Mouse (Mus musculus) layer of hippocampus, postnatal 25 days (tissue): ENCODE data around the gene Fbxo39. TPM values are rescaled to one million over a fixed set of nuclear protein-coding genes. Genes with fewer than 3 reads are reported as not detected.
"Not testable (repeated sequence)": the region's sequence is repeated elsewhere in the genome, so short reads cannot be mapped to it uniquely, and the experiment has no call there.

Experiments
- DNase-seq, 2 experiments: peaks; one replicate each; pipeline ENCODE4 v3.0.0; 2022; ENCODE audit warnings: mixed read lengths in 2 of 2, low spot score in 1 of 2; ENCODE audit errors: extremely low spot score in 1 of 2
- total RNA-seq, 2 experiments: library from RNA; stranded (reverse); gene quantifications; 2 replicates each; pipeline ENCODE4 v1.2.3; 2021

Fbxo39 gene
- total RNA-seq, 2 experiments from 2014 or later = not detected

DNA sequence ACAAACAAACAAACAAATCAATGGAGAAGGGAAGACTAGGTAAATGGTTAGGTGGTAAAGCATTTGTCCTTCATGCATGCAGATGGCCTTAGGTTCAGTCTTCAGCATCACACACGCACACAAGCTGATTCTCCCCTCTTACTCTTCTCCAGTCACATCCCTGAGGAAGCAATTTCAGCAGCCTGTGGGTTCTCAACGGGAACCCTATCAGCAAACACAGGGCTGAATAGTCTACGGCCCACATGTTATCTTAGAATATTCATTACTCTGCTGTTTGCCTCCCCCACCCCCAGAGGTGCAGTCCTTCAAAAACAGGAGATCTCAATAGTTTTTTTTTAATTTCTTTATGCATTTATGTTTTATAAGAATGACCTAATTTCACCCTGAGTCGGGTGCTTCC is 3.8 kb upstream of the Fbxo39 start:
- DNase-seq = no peak

DNA sequence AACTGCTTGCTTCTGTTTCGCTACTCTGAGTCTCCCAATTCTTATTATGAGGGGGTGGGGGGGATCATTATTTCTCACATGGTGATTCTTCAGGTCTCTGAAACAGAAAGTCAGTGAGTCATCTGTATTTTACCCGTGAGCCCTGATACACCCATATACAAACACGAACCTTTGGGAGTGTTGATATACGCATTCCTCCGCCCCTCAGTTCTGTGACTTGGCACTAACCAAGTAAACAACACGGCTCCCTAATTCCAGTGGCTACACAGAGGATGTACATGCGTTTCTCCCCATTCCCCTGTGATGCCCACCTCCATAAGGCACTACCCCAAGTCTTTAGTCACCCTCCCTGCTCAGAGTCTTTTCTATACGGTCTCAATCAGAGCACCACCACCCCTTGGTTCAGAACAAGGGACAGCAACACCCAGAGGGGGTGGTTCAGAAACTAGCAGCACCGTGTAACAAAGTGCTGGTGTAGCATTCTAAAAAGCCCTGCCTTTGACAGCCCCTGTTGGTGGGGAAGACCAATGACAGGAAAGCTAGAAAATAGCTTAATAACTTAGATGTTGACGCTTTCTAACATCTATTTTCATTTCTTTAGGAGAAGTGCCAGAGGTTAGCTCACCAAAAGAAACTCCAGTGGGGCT is 2.8 kb upstream of the Fbxo39 start:
- DNase-seq = no peak

DNA sequence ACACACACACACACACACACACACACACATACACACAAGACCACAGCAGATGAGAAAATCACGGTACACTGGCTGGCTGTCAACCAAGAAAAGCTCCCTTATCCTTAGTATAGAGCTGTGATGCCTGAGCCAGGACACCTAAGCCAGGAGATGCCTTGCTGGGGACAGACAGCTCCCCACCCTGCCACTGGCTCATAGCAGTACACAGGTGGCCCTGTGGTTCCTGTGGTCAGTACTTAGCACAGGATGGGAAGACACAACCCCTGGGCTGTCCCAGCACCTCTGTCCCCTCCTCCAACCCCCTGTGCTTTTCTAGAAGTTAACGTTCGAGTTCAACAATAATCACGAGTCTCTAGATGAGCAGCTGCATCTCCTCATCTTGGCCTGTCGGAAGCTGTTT is 3.8 kb downstream of the Fbxo39 start:
- no peak for DNase-seq

DNA sequence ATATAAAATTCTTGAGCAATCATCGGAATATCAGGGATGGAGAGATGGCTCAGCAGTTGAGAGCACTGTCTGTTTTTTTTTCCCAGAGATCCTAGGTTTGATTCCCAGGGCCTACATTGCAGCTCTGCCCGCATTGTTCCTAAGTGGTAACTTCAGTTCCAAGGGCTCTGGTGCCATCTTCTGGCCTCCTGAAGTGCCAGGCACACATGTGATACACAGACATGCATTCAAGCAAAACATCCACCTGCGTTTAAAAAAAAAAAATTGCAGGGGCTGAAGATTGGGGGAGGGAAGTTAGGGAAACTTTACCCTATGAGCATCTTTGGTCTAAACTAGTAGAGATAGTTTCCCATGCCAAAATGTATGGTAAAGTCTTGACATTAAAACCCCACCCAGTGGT is 10.2 kb downstream of the Fbxo39 start:
- DNase-seq = no peak

DNA sequence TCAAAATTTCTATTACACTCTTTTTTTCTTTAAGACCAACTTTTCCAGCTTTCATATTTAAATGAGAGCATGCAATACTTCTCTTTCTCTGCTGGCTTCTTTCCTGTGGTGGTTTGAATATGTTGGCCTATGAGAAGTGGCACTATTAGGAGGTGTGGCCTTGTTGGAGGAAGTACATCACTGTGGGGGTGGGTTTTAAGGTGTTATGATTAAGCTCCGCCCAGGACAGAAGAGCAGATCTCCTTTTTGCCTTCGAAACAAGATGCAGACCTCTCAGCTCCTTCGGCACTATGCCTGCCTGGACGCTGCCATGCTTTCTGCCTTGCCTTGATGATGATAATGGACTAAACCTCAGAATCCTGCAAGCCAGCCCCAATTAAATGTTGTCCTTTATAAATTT is 11.5 kb downstream of the Fbxo39 start:
- no peak for DNase-seq

DNA sequence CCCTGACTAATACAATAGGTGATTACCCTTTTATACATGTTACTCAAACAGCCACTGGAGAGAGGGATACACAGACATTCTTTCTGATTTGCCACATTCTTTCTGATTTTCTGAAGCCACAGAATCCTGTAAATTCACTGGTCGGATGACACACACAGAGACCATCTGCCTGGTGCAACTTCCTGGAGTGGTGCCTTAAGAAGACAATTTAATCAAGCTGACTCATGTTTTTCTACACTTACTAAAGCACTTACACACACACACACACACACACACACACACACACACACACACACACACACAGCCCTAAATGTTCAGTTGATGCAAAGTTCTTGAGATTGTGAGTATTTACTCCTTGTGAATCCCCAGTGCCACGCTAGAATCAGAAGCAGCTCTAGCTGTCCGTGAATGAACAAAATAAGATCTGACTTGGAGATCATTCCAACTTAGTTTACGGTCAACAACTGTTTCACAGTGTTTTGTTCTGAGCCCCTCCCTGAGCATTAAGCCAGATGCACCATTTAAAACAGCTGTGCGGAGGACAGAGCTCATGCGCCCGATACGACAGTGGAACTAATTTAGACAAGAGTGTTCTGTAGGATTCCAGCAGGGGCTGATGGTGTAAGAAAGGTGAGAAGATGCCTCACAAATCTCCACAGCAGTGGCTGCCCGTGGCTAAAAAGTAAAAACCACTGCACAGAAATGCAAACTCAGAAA is 18.9 kb downstream of the Fbxo39 start:
- no peak for DNase-seq

DNA sequence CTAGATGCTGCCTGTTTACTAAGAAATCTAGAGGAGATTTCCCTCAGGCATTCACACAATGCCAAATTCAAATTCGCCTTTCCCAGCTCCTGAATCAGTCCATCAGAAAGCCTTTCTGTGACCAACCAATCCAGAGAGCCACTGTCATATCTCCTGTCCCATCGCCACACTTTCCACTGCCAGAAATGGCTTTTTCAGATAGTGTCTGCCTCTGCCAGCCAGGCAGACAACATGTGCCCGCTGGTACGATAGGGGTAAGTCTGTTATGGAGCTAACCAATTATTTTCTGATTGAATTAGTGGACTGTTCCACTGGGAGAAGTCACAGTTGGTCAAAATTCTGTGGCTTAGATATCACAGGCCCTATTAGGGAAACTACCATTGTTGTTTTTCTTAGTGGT is 20.4 kb downstream of the Fbxo39 start:
- DNase-seq = no peak

DNA sequence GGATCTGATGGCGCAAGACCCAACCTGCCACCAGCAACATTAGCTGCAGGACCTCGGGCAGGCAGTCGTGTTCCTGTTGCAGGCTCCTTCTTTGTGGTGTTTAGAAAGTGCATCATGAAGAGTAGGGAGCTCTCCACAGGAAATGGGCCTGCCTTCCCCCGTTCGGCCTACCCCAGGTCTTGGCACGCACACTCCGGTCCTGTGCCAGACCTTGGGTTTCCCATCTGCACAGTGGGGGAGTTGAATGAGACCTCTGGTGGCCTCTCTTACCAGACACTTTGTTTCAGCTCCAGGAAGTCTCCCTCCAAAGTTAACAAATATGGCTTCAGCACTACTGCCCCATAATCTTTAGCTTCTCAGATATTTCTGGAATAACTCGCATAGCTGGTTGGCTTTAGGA is 22.5 kb downstream of the Fbxo39 start:
- no peak for DNase-seq

DNA sequence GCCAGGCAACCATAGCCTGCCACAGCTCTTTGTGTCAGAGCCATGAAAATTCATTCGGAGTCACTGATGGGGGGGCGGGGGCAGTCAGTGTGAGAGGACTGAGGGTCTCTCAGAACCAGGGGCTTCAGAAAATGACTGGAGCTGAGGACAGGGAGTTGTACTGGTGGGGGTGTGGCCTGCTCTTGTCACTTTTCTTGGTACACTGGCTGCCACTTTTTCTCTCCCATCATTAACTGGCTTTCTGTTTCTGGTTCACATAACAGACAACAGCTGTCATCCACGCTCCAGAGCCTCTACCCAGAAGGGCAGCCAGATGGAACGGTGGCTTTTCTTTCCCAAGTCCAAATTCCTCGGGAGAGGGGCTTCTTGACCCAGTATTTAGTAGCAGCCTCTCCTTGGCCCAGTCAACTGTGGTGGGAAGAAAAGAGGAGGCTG is 24.2 kb downstream of the Fbxo39 start:
- DNase-seq = no peak

DNA sequence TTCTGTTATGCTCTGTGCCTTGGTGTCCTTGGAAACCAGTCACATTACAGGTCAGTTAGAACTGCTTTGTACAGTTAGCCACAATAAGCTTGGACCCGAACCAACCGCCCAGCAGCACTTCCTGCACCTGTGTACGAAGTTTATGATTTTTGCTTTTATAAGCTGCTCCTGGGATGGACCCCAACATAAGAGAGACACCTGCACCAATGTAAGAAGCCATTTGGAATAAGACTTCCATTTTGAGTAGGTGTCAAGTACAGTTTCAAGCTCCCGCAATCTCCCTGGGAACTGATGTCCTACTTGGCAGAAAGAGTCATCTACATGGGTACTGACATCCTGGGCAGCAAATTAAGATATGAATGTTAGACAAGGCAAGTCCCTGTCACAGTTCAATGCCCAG is 25.5 kb downstream of the Fbxo39 start:
- no peak for DNase-seq

DNA sequence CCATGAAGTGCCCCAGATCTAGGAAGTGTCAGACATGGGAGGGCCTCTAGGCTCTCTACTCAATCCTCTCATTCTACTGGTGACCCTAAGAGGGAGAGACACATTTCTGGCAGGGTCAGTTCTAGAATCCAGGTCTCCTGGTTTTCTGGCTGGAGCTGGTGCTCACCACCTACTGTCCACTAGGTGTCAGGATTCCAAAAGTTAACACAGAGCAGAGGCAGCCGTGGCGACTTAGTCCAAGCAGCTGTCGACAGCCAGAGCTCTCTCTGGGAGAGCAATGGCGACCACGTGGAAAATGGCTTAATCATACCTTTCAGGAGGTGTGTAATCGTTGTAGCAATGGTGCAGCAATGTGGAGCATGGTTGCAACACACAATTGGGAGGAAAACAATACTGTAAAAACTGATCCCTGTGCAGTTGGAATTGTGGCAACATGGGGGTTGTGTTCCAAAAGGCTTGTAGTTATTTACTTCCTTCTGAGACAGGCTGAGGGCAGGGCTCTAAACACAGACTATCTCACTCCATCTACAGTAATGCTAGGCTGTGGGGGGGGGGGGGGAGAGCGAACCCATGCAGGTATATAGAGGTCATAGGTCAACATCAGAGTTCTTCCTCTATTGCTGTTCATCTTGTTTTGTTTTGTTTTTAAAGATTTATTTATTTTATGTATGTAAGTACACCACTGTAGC is 28.4 kb downstream of the Fbxo39 start:
- peak in 1 of 2 experiments; percentile 41 for DNase-seq

DNA sequence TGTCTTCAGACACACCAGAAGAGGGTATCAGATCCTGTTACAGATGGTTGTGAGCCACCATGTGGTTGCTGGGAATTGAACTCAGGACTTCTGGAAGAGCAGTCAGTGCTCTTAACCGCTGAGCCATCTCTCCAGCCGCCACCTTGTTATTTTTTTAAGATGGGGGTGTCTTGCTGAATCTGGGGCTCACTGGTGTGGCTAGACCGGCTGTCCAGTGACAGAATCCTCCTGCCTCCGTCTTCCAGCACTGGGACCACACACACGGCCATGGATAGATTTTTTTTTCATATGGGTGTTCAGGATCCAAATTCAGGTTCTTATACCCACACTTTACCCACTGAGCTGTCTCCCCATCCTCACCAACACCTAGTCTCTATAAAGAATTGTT is 29.0 kb downstream of the Fbxo39 start:
- not testable (repeated sequence) for DNase-seq

DNA sequence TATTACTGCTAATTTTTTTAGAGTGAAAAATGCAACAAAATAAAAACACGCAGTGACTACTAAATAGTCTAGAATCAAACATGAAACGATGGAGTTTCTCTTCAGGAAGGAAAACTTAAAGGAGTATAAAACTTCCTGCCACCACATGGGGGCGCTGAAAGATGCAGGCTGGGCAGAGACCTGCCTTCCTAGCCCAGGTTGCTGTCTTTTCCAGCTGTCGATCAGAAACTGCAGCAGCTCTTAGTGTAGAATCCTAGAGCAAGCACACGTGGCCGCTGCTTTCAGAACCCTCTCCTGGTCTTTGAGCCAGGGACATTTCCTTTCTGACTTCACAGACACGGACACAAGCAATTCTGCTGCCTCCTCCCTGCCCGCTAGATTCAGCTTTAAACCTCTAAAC is 29.7 kb downstream of the Fbxo39 start:
- DNase-seq = peak in 1 of 2 experiments; percentile 74

DNA sequence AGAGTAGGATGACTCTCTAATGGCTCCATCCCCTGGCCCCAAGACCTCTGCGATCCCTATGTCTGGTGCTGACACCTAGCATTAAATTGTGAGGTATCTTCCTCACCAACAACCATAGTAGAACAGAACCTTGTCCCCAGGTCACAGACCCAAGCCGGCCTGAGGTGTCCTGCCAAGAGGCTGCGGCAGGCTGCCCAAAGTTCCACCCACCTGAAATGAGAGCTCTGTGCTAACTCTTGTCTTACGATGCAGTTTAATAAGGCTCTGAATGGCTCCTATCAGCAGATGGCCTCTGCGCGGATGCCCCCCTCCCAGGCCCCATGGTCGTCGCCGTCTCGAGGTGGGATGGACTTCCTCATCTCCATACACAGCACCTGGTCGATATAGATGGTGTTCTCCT is 30.2 kb downstream of the Fbxo39 start:
- no peak for DNase-seq

DNA sequence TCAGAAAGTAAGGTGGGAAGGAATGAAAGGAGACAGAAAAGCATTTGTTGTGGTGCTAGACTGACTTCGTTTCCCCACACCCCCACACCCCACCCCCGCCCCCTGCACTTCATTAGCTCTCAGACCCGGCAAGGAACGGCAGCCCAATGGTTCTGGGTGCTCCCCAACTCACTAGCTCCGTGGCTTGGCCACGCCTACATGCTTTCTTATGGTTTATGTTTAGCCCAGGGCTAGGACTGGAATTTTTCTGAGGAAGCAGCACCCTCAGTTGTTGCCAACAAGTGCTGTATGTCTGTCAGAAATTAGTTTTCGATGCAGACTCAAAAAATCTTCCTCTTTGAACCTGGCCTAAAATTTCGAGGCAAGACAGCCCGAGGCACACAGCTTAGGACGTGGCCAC is 34.3 kb downstream of the Fbxo39 start:
- DNase-seq = no peak

DNA sequence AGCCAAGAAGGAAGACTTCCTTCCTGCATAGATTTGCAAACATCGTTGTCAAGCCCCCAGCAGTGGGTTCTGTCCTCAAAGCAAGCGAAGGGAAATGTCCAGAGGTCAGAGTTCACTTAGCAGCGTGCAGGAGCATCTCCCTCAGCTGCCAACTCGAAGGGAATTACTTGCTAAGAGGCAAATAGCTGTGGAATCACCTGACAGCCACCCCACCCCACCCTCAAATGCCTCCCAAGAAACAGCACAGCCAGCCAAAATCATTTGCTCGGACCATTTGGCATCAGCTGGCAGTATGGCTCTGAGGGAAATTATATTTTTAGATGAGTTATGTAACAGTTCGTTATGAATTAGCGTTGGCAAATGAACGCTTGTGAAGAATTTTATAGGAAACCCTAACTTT is 34.8 kb downstream of the Fbxo39 start:
- no peak for DNase-seq

DNA sequence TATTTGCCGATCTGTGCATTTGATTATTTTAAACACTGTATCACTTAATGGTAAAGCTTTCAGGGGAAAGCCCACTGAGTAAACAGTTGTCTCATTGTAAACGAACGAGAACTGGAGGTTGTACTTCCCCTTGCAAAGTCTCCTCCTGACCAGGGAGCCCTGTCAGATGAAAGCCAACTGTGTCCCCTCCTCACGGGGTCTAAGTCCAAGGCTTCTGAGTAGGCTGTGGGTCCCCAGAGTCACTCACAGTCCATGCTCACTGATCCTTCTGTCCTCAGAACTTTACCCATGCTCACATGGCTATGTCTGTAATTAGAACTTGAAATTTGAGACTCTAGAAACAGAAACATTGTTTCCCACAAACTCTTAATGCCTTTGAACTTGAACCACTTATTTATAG is 35.4 kb downstream of the Fbxo39 start:
- no peak for DNase-seq

DNA sequence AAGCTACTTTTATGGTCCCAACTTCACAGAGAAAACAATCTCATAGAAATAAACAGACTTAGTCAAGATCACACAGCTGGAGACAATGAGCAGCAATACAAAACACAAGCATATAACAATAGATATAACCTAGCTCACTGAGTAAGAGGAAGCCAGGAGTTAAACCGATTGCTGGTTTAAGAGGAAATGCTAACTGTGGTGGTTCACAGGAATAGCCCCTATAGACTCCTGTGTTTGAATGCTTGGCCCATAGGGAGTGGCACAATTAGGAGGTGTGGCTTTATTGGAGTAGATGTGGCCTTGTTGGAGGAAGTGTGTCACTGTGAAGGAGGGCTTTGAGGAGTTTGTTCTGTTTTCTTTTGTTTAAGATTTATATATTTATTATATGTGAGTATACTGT is 38.0 kb downstream of the Fbxo39 start:
- DNase-seq = no peak

DNA sequence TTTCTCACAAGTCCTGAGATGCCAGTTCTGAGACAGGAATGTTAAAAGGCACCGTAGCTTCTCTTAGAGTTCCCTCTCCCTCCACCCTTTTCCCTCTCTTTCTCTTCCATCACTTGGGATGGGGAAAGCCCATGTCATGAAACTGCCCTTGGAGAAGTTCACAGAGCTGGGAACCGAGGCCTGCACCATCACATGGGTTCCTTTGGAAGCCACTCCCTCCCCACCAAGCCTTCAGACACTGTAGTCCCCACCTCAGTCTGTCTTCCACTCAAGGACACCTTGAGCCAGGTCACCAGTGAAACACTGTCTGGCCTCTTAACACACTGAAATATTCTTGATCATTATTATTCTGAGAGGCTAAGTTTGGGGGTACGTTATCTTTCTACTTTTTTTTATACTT is 38.9 kb downstream of the Fbxo39 start:
- DNase-seq = no peak

DNA sequence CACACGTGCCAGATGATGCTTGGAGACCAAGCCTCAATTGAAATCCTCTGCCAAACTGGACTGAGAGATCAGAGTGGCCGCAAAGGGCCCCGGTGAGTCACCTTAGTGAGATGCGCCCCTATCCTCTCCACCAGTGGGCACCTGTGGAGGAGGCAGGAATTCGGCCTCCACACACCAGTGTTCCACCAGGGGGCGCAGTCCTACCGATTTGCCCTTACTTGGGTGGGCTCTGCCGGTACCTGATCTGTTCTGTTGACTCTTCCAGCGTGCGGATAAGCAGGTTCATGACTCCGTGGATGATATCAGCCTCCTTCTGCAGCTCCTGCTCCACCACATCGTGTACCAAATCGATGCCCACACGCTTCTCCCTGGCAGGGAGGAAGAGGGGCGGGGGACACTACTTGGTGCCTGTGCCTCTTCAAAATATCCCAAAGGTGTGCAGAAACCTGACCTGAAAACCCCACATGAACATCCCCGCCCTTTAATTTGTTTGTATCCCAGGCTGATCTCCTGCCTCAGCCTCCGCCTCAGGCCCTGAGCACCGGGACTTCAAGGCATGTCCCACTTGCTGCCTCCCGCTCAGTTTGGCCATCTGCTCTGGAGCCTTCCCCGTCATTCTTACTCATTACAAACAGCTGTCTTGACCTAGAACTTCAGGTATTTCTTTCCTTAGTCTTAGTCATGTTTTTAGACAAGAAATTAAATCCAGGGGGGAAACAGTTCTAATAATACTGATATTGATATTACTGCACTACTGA is 40.9 kb downstream of the Fbxo39 start:
- DNase-seq = peak; percentile 72 to 90
